Mouse (Mus musculus) hindbrain, embryonic 10.5 days (tissue): Measurements from ENCODE around the gene Ankrd54. TPM values are rescaled to one million over a fixed set of nuclear protein-coding genes. Genes with fewer than 3 reads are reported as not detected.

Experiments used
- DNase-seq: peaks from one replicate; pipeline ENCODE4 v3.0.0-alpha.2; 2017; ENCODE audit warnings: low spot score
- H3K27ac ChIP-seq: fragments of 300-500 bp; sonication (generic); 2 replicates; pipeline ENCODE4 v1.5.1; 2016; ENCODE audit warnings: mild to moderate bottlenecking, moderate library complexity
- H3K27me3 ChIP-seq: fragments of 300-500 bp; sonication (generic); 2 replicates; pipeline ENCODE4 v1.6.1; 2016; ENCODE audit warnings: mild to moderate bottlenecking; ENCODE audit not compliant: poor library complexity, insufficient read depth, severe bottlenecking
- H3K36me3 ChIP-seq: fragments of 300-500 bp; sonication (generic); 2 replicates; pipeline ENCODE4 v1.6.1; 2016; ENCODE audit warnings: mild to moderate bottlenecking, moderate library complexity
- H3K4me1 ChIP-seq: fragments of 300-500 bp; sonication (generic); replicated peaks from 2 replicates; pipeline ENCODE4 v1.6.1; 2016; ENCODE audit warnings: mild to moderate bottlenecking
- H3K4me3 ChIP-seq: fragments of 300-500 bp; sonication (generic); 2 replicates; pipeline ENCODE4 v1.5.1; 2016; ENCODE audit warnings: mild to moderate bottlenecking, moderate library complexity
- H3K9me3 ChIP-seq: fragments of 300-500 bp; sonication (generic); 2 replicates; pipeline ENCODE4 v1.6.1; 2016; ENCODE audit warnings: mild to moderate bottlenecking, moderate library complexity
- WGBS: fragments of 180-500 bp; shearing (Covaris S2); methylation state at CpG from one replicate; pipeline ENCODE4 v1.1.7; 2016; 5-methylcytosine and 5-hydroxymethylcytosine counted together
- polyA plus RNA-seq: library from polyadenylated mRNA; unstranded; fragments of >200 nt; fragmentation: Nextera tagmentation; extraction: Ambion mirVana; gene quantifications from 2 replicates; pipeline ENCODE4 v1.2.1, GENCODE M21; 2016

Gene Ankrd54
- polyA plus RNA-seq, 1 experiment from 2014 or later = 78.2 TPM

DNA sequence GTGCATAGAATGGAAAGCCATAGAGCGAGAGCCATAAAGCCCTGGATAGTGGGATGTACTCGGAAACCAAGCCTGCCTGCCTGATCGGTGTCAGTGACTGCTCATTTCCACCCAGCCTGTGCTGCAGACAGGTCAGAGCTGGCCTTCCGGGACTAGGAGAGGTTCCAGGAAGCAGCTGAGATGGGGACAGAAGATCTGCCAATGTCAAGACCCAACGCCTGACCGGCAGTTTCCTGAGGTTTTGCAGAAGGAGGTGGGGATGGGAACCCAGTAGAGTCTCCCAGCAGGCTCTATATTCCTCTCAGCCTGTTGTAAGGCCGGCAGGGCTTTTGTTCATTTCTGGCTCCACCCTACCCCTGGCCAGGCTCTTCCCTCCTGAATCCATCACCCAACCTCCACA, 36.2 kb upstream of the Ankrd54 start:
- H3K4me3 ChIP-seq = no peak overlapping the region
- H3K9me3 ChIP-seq = no peaks in the 10 kb centered on the region
- WGBS = 59% methylated on average over 7 of the region's 7 CpGs
- H3K36me3 ChIP-seq = peaks cover 29% of the 10 kb centered on the region
- peak overlapping the region; percentile 36 for H3K27ac ChIP-seq
- no peaks in the 10 kb centered on the region for H3K27me3 ChIP-seq
- peaks cover 42% of the 10 kb centered on the region for H3K4me1 ChIP-seq
- DNase-seq = no peak

DNA sequence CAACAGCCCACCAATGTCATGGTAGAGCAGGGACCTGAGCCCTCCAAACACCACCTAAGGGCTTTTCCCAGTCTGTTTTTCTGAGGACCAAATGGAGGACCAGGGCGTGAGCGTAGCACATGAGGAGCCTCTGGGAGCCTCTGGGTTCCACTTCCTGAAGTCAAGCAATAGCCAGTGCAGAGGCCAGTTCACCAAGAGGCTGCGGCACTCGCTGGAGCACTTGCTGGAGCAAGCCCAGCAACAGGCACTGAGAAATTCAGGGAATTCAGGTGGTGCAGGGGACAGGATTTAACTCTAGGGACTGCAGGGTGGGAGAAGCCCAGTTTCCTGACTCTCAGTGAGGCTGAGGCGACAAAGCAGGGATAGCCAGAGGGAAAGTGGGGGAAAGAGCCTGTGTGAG, 35.5 kb upstream of the Ankrd54 start:
- H3K4me3 ChIP-seq = no peak overlapping the region
- H3K36me3 ChIP-seq = peaks cover 35% of the 10 kb centered on the region
- 72% methylated on average over 5 of the region's 5 CpGs for WGBS
- DNase-seq = no peak
- no peaks in the 10 kb centered on the region for H3K27me3 ChIP-seq
- H3K4me1 ChIP-seq = peaks cover 42% of the 10 kb centered on the region
- H3K27ac ChIP-seq = peak overlapping the region; percentile 50; the same call in 1 of the 2 replicates
- H3K9me3 ChIP-seq = no peaks in the 10 kb centered on the region

DNA sequence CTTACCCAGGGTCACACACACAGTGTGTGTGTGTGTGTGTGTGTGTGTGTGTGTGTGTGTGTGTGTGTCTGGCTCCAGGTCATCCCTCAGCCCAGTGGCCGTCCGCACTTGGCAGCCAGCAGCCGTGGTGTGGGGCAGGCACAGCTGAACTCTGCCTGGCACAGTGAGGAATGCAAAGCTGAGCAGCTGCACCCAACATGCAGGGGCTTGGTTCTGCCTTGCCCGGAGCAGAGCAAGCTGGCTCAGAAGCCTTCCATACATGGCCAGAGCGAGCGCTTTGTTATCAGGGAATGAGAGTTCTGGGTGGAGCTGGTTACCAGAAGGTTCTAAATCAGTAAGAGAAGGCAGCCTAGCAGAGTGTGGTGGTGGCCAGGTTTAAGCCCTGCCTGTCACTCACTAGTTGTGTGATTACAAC, 34.9 kb upstream of the Ankrd54 start:
- Histone ChIP-seq H3K27me3 (no peaks in the 10 kb centered on the region), H3K4me1 (peaks cover 42% of the 10 kb centered on the region), H3K27ac (peak overlapping the region; percentile 25; the same call in 1 of the 2 replicates), H3K4me3 (no peak overlapping the region), H3K9me3 (no peaks in the 10 kb centered on the region), H3K36me3 (peaks cover 41% of the 10 kb centered on the region)
- WGBS = 62% methylated on average over 6 of the region's 6 CpGs
- DNase-seq = peak; percentile 30

DNA sequence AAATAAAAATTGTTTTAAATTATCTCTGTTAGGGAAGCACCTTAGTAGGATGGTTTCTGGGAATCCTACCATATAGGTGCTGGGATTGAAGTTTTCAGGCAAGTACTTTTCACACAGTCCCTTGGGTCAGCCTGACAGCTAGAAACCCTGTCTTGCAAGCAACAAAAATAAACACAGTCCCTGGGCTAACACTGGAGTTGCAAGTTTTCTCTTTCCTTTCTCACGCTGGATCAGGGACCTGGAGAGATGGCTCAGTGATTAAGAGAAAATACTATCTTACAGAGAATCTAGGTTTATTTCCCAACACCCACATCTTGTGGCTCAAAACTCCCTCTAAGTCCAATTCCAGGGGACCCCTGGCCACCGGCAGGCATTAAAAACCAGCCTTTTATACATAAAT, 34.4 kb upstream of the Ankrd54 start:
- 48% methylated on average over 2 of the region's 2 CpGs for WGBS
- no peak overlapping the region for H3K4me3 ChIP-seq
- peaks cover 46% of the 10 kb centered on the region for H3K36me3 ChIP-seq
- H3K9me3 ChIP-seq = no peaks in the 10 kb centered on the region
- DNase-seq = no peak
- peak overlapping the region; percentile 25; the same call in 1 of the 2 replicates for H3K27ac ChIP-seq
- H3K4me1 ChIP-seq = peaks cover 42% of the 10 kb centered on the region
- H3K27me3 ChIP-seq = no peaks in the 10 kb centered on the region

DNA sequence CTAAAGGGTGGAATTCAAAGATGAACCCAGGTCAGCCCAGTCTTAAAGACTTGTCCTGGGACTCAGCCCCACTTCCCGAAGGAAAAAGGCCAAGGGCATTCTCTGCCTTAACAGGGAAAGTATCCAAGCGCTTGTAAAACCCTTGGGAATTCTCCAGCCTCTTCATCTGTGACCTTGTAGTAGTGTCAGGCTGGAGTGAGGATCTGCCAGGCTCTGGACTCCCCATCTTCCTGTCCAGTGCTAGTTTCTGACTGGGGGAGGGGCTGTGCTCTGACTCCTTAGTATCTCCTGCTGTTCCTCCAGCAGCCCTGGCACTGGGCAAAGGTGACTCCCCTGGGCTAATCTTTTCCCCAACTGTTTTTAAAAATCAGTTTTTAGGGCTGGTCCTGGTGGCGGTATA, 33.9 kb upstream of the Ankrd54 start:
- Histone ChIP-seq H3K27ac (no peak overlapping the region), H3K36me3 (peaks cover 52% of the 10 kb centered on the region), H3K9me3 (no peaks in the 10 kb centered on the region), H3K4me3 (no peak overlapping the region), H3K4me1 (peaks cover 39% of the 10 kb centered on the region), H3K27me3 (no peaks in the 10 kb centered on the region)
- 66% methylated on average over 3 of the region's 3 CpGs for WGBS
- no peak for DNase-seq

DNA sequence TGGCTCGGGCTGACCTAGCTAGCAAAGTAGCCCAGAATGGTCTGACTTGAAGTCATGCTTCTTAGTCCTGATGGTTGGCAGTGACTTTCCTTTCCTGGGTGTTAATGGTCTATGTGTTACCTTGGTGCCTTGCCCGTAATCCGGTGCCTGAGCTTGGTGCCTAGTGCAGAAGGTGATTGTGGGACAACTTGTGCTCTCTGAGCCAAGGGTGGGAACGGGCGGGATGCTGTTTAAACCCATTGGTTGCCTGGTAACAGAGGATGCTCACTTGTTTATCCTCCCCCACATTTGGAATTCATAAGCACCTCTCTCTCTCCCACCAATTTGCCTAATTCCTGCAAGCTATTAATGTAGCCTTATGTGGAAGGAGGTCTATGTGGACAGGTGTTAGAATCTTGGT, 32.8 kb upstream of the Ankrd54 start:
- Histone ChIP-seq H3K36me3 (peaks cover 62% of the 10 kb centered on the region), H3K27ac (no peak overlapping the region), H3K27me3 (no peaks in the 10 kb centered on the region), H3K4me1 (peaks cover 32% of the 10 kb centered on the region), H3K9me3 (no peaks in the 10 kb centered on the region), H3K4me3 (no peak overlapping the region)
- WGBS = 90% methylated on average over 5 of the region's 5 CpGs
- no peak for DNase-seq

DNA sequence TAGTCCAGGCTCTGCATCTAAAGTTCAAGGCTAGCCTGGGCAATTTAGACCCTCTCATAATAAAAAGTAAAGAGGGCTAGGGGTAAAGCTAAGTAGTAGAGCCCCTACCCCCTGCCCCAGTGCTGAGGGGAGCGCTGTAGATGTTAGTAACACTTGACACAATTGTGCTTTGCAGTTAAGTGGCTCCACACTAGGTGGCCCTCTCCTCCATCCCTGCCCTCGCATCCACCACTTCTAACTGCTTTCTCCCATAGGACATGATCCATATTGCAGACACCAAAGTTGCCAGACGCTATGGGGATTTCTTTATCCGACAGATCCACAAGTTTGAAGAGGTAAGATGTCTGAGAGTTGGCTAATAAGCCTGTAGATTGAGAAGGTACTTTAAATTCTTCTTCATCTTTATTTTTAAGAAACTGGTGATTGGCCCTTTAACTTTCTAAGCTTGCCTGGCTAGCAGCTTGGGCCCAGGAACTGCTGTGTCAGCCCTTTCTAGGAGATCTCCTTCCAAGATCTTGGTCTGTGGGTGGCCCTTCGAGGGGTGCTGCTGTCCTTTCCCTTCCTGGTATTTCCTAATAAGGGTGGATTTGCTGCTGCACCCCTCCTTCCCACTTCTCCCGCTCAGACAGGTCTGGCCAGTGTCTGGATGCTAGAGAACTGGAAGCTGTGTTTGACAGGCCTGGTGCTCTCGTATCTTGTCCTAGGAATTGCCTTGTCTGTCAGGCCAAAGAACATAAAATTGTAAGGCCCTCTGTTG, 30.6 kb upstream of the Ankrd54 start:
- H3K36me3 ChIP-seq = peaks cover 85% of the 10 kb centered on the region

DNA sequence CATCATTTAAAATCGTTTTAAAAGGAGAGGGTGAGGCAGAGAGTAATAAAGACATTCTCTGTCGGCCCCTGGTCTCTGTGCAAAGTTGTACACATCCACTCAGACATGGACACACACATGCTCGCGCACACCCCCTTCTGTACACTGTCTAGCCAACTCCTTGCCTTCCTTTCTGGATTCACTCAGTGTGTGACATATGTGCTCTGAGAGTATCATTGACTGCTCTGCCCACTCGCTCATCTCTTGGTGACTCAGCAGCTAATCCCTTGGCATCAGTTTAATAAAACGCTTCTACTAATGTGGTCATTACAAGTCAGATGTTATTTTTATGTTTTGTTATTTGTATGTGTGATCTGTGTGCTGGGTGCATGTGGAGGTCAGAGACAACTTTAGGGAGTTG, 29.6 kb upstream of the Ankrd54 start:
- no peak for DNase-seq
- no peak overlapping the region for H3K4me3 ChIP-seq
- no peak overlapping the region for H3K27ac ChIP-seq
- no peaks in the 10 kb centered on the region for H3K9me3 ChIP-seq
- WGBS = 90% methylated on average over 6 of the region's 6 CpGs
- peaks cover 92% of the 10 kb centered on the region for H3K36me3 ChIP-seq
- peaks cover 9% of the 10 kb centered on the region for H3K4me1 ChIP-seq
- H3K27me3 ChIP-seq = no peaks in the 10 kb centered on the region

More for the DNA sequence above, 30.6 kb upstream of the Ankrd54 start:
- 81% methylated on average over 7 of the region's 7 CpGs for WGBS
- Histone ChIP-seq H3K4me1 (peaks cover 17% of the 10 kb centered on the region), H3K4me3 (no peak overlapping the region), H3K9me3 (no peaks in the 10 kb centered on the region), H3K27me3 (no peaks in the 10 kb centered on the region), H3K27ac (no peak overlapping the region)
- DNase-seq = no peak

DNA sequence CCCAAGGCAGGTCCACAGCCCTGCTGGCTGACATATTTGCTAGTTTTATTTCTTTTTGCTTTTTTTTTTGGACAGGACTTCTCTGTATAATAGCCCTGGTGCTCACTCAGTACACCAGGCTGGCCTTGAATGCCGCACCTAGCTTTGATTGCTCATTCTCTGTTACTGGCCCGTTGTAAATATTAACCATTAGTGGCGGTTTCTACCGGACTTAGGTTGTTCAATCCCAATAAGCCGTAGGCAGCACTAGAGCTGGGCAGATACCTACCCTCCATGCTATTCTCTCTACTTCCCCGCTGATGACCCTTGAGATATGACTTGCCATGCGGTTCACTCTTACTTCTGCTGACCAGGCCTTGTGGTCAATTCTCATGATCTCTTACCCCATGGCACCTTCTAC, 16.9 kb upstream of the Ankrd54 start:
- DNase-seq = no peak
- WGBS = 97% methylated on average over 7 of the region's 7 CpGs

DNA sequence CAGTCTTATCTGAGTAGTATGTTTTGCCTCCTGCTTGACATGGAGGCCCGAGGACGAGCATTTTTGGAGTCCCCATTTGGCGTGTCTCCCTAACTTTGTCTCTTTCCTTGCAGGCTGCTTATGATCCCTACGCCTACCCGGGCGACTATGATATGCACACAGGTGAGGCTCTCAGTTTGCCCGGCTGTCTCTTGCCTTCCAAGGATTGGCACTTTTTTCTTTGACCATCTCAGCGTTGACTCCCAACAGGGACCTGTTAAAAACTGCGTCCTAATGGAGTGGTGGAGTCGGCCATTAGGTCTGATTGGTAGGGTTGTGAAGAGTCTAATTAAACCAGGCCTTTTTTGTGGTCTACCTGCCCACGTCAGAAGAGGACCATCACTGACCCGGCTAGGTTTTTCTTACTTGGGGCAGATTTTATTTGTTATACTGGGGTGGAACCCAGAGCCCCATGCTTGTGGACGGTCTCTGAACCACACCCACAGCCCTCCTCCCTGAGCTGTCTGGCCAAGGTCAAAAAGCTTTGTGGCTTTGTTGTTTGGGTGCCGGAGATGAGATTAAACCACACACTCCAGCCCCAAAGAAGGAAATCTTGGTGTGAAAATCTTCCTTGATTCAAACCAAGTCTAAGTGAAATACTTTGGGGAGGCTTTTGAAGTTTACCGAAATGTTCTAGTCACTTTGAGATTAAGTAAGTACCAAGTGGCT, 13.1 kb upstream of the Ankrd54 start:
- DNase-seq = no peak
- Histone ChIP-seq H3K9me3 (no peaks in the 10 kb centered on the region), H3K4me3 (peak overlapping the region; percentile 69), H3K27me3 (no peaks in the 10 kb centered on the region), H3K4me1 (peaks cover 30% of the 10 kb centered on the region), H3K36me3 (peaks cover 48% of the 10 kb centered on the region), H3K27ac (peak overlapping the region; percentile 87)
- WGBS = 43% methylated on average over 15 of the region's 15 CpGs

More for the DNA sequence above, 16.9 kb upstream of the Ankrd54 start:
- H3K27me3 ChIP-seq = no peaks in the 10 kb centered on the region
- H3K36me3 ChIP-seq = peaks cover 85% of the 10 kb centered on the region
- no peak overlapping the region for H3K4me3 ChIP-seq
- H3K4me1 ChIP-seq = peaks cover 22% of the 10 kb centered on the region
- no peaks in the 10 kb centered on the region for H3K9me3 ChIP-seq
- no peak overlapping the region for H3K27ac ChIP-seq

DNA sequence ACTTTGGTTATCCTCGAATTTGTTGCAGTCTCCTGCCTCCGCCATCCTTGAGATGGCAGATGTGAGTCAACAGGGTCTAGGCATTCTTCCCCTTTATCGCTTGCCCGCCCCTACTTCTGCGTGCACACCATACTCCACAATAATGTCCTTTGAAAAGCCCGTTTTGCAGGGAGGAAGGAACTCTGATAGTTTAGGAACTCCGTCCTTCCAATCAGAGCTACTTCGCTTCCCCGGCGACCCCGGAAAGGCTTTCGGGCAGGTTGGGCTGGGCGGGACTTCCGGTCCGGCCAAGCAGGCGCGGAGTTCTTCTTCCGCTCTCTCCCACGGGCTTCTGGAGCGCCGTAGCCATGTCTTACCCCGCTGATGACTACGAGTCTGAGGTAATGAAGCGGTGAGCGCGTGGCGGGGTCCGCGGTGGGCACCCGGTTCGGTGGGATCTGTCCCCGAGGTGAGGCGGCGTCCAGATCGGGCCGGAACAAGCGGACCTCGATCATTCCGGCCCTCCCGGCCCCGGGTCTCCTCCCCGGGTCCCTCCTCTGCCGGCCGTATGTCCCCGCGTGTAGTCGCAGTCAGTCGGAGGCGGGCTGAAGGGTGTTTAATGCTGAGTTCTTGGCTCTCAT, 12.3 kb upstream of the Ankrd54 start, which contains the start of gene Eif3l:
TSS of gene Eif3l (plus strand) at position 267 of the 620 bp plus-strand sequence.
- WGBS = under 1% methylated on average over 49 of the region's 49 CpGs

DNA sequence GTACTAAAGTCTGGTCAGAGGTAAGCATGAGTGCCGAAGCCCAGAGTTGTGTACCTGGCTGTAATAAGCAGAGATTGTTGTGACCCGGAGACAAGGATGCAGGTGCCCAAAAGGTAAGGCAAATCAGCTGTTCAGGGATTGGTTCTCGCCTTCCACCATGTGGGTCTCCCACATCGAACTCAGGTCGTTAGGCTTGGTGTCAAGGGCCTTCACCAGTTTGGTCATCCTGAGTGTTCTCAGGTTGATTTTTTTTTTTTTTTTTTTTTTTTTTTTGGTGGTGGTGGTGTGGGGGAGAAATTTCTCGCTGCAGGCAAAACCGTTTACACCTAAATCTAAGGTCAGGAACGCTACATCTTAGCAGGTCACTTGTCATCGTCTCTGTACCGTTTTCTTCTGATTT, 11.8 kb upstream of the Ankrd54 start:
- Histone ChIP-seq H3K27me3 (peaks cover 7% of the 10 kb centered on the region), H3K9me3 (no peaks in the 10 kb centered on the region), H3K36me3 (peaks cover 34% of the 10 kb centered on the region), H3K27ac (peak overlapping the region; percentile 87), H3K4me1 (peaks cover 30% of the 10 kb centered on the region), H3K4me3 (peak overlapping the region; percentile 69)
- WGBS = 44% methylated on average over 10 of the region's 10 CpGs
- DNase-seq = no peak

More for the DNA sequence above, 12.3 kb upstream of the Ankrd54 start, which contains the start of gene Eif3l:
- Histone ChIP-seq H3K36me3 (peaks cover 40% of the 10 kb centered on the region), H3K27ac (peak within 1 kb of the TSS; percentile 87), H3K4me1 (peaks cover 30% of the 10 kb centered on the region), H3K4me3 (peak within 1 kb of the TSS; percentile 69), H3K27me3 (peaks cover 1% of the 10 kb centered on the region; the same call in 1 of the 2 replicates), H3K9me3 (no peaks in the 10 kb centered on the region)
- DNase-seq = peak; percentile 91

DNA sequence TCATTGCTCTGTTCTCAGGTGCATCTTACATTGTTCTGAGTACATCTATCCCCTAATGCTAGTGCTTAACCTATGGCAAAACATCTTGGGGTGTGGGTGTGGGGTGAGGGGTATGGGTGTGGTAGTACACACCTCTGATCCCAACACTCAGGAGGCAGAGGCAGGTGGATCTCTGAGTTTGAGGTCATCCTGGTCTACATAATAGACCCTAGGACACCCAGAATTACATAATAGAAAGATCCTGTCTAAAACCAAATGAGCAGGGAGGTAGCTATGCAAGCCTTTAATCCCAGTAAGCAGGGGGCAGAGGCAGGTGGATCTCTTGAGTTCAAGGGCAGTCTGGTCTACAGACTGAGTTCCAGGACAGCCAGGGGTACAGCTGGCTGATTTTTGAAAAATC, 11.1 kb upstream of the Ankrd54 start:
- Histone ChIP-seq H3K27me3 (peaks cover 7% of the 10 kb centered on the region), H3K4me1 (peaks cover 30% of the 10 kb centered on the region), H3K36me3 (peaks cover 27% of the 10 kb centered on the region), H3K9me3 (no peaks in the 10 kb centered on the region), H3K4me3 (no peak overlapping the region), H3K27ac (no peak overlapping the region)
- DNase-seq = no peak
